Mouse (Mus musculus) layer of hippocampus, postnatal 36 days (tissue): ENCODE results near the gene Sema4c. TPM values are rescaled to one million over a fixed set of nuclear protein-coding genes. Genes with fewer than 3 reads are reported as not detected.

ENCODE experiments used
- DNase-seq, 2 experiments: peaks; one replicate each; pipeline ENCODE4 v3.0.0; 2022
- microRNA-seq, 2 experiments: library from miRNA; unstranded; fragments of <30 nt; microRNA quantifications; one replicate each; pipeline ENCODE4 v1.2.0; 2021
- total RNA-seq, 2 experiments: library from RNA; stranded (reverse); gene quantifications; 2 replicates each; pipeline ENCODE4 v1.2.3; 2021

Sema4c gene
- total RNA-seq, 2 experiments from 2014 or later, result 11.4 to 11.6 TPM

DNA sequence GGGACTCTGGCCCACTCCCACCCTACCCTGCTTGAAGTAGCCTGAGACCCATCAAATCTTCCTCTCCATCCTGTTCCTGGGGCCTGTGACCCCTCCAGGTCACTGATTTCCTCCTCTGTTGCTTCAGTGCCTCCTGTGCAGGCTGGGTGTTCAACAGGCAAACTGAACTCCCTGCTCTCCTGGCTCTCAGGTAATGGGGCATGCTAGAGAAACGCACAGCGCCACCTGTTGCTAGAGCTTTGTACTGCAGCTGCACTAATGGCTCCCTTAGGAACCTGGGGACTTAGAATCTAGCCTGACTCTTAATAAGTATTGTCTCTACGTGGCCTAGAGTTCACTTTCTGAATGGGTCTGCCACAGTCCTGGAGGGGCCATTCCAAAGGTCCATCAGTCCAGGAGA is 56.9 kb downstream of the Sema4c start:
- DNase-seq, result peak; percentile 68 to 70

Small RNA genes within 50 kb of the gene (microRNA-seq; reads per million reads assigned to microRNA genes)
- 0 reads per million in 2 experiments for gene Gm47280

Other genes with a start within 250 kb of the Sema4c start
- 10 to 100 TPM; 70.3 to 74.4 TPM for gene Kansl3, start 189.2 kb downstream of the Sema4c start, total RNA-seq
- not detected for gene Fer1l5, start 186.1 kb downstream of the Sema4c start, total RNA-seq
- 10 to 100 TPM; 77.4 to 78.5 TPM for gene Lman2l, start 113.1 kb downstream of the Sema4c start, total RNA-seq
- 10 to 100 TPM; 15.4 to 17.0 TPM for gene Cnnm4, start 86.7 kb downstream of the Sema4c start, total RNA-seq
- gene Cnnm3, start 46.5 kb downstream of the Sema4c start, total RNA-seq, result 10 to 100 TPM; 29.0 to 39.0 TPM
- gene Ankrd23, start 21.5 kb downstream of the Sema4c start, total RNA-seq, result 1 to 10 TPM; 7.9 to 8.5 TPM
- not detected for gene Gm42417, start 18.9 kb downstream of the Sema4c start, total RNA-seq
- gene Ankrd39, start 10.9 kb downstream of the Sema4c start, total RNA-seq, result 10 to 100 TPM; 11.9 to 12.6 TPM
- gene Fam178b, start 124.8 kb upstream of the Sema4c start, total RNA-seq, result not detected
- 100 to 1,000 TPM; 648 to 684 TPM for gene Cox5b, start 133.1 kb upstream of the Sema4c start, total RNA-seq
- not detected for gene 4933424G06Rik, start 151.8 kb upstream of the Sema4c start, total RNA-seq
- gene Actr1b, start 156.1 kb upstream of the Sema4c start, total RNA-seq, result 100 to 1,000 TPM; 246 to 247 TPM
- gene Zap70, start 203.4 kb upstream of the Sema4c start, total RNA-seq, result 1 to 10 TPM; 4.0 to 5.0 TPM